Mouse (Mus musculus) lung, postnatal 0 days (tissue): Measurements from ENCODE around the gene Ephb6.

Experiments
- CTCF ChIP-seq: IDR thresholded peaks from 2 replicates; pipeline ENCODE4 v1.5.1; 2016; ENCODE audit warnings: antibody characterized with exemption, mild to moderate bottlenecking
- EP300 ChIP-seq: IDR thresholded peaks from 2 replicates; pipeline ENCODE4 v1.6.1; 2016; ENCODE audit warnings: antibody characterized with exemption, mild to moderate bottlenecking, control low read depth

- no peak for TF ChIP-seq CTCF
- no peak for TF ChIP-seq EP300
Observed at GRCm38 (mm10) chr6:41607637-41608036, 2.4 kb downstream of the Ephb6 start.
